Mouse (Mus musculus): Measurements from ENCODE around the gene Gm11938.

DNA sequence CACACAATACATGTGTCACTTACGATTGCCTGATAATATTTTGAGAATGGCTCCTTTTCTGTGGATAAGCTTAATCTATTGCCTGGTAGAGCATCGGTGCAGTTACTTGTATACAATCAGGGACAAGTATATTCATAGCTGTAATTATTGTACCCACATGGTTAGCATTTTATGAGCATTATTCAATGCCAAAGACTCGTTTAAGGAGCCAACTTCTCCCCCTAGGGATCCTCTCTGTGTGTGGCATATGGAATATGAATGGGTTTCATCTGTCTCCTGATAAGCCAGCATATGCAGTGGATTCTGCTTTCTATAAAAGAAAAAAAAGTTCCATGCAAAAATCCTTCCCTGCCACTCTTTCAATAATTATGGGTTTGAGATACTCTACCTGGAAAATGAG, 41.2 kb upstream of the Gm11938 start:
- TF ChIP-seq CTCF (IDR thresholded peaks at IDR 0.05; ENCODE audit: borderline replicate concordance, control insufficient read depth, extremely low read depth, insufficient read depth, low read length, poor library complexity): no peak
- no peak for TF ChIP-seq POLR2A (IDR thresholded peaks at IDR 0.05; ENCODE audit: control insufficient read depth, extremely low read depth, insufficient read depth, low read length, poor library complexity)

All from thymus, adult 2 months (tissue).